Mouse (Mus musculus) G1E (cell line): ENCODE data around the gene Zfp708. TPM values are rescaled to one million over a fixed set of nuclear protein-coding genes. Genes with fewer than 3 reads are reported as not detected.

Experiments
- ATAC-seq: 2 replicates; pipeline ENCODE4 v1.8.0; 2016; ENCODE audit warnings: mild to moderate bottlenecking; ENCODE audit not compliant: insufficient number of reproducible peaks, poor library complexity, low FRiP score, severe bottlenecking; ENCODE audit errors: extremely low read depth
- DNase-seq: peaks from one replicate; pipeline ENCODE4 v3.0.0; 2012; ENCODE audit warnings: low spot score
- H3K27me3 ChIP-seq: 2 replicates; pipeline ENCODE4 v1.6.1; 2012; ENCODE audit warnings: mild to moderate bottlenecking, low read length, inconsistent platforms; ENCODE audit not compliant: insufficient read depth
- H3K36me3 ChIP-seq: replicated peaks from 2 replicates; pipeline ENCODE3; 2012; ENCODE audit warnings: mild to moderate bottlenecking, inconsistent platforms
- H3K4me1 ChIP-seq: 2 replicates; pipeline ENCODE4 v1.6.1; 2012; ENCODE audit warnings: low read depth, low read length, inconsistent platforms, mixed read lengths; ENCODE audit not compliant: insufficient read depth
- H3K4me3 ChIP-seq: 2 replicates; pipeline ENCODE4 v1.5.1; 2012; ENCODE audit warnings: low read depth, mild to moderate bottlenecking, inconsistent platforms, low read length, moderate library complexity, mixed read lengths
- H3K9me3 ChIP-seq: replicated peaks from 2 replicates; pipeline ENCODE4 v1.6.1; 2012; ENCODE audit warnings: inconsistent platforms
- CTCF ChIP-seq: IDR thresholded peaks from 2 replicates; pipeline ENCODE4 v1.5.1; 2012; ENCODE audit warnings: low read depth, low read length, inconsistent platforms, mixed read lengths
- GATA1 ChIP-seq: IDR thresholded peaks from 2 replicates; pipeline ENCODE4 v1.6.1; 2012; ENCODE audit warnings: borderline replicate concordance, low read length, inconsistent platforms, mixed read lengths
- GATA2 ChIP-seq: IDR thresholded peaks from 2 replicates; pipeline ENCODE4 v1.6.1; 2012; ENCODE audit warnings: low read depth, low read length, inconsistent platforms, borderline replicate concordance
- POLR2AphosphoS5 ChIP-seq: IDR thresholded peaks from 2 replicates; pipeline ENCODE4 v1.6.1; 2012; ENCODE audit warnings: low read depth, low read length, inconsistent platforms; ENCODE audit not compliant: insufficient replicate concordance
- TAL1 ChIP-seq: conservative IDR thresholded peaks from 2 replicates; pipeline ENCODE4 v1.6.1; 2012; ENCODE audit warnings: low read depth, low read length, inconsistent platforms, mixed read lengths
- polyA plus RNA-seq: library from polyadenylated mRNA; stranded (reverse); fragments of >175 nt; gene quantifications from 2 replicates; pipeline ENCODE4 v1.2.3, GENCODE M21; 2012
- total RNA-seq, 2 experiments: library from RNA; stranded (forward) in 1 of 2; stranded (reverse) in 1 of 2; fragments of 200-1000 nt in 1 of 2; fragments of >200 nt in 1 of 2; fragmentation: Nextera tagmentation in 1 of 2; gene quantifications; 2 replicates each; pipeline ENCODE4 v1.2.3; 2014 to 2017

The Zfp708 gene
- total and polyA plus RNA-seq, 3 experiments = 0.12 to 4.6 TPM; not detected in 1

DNA sequence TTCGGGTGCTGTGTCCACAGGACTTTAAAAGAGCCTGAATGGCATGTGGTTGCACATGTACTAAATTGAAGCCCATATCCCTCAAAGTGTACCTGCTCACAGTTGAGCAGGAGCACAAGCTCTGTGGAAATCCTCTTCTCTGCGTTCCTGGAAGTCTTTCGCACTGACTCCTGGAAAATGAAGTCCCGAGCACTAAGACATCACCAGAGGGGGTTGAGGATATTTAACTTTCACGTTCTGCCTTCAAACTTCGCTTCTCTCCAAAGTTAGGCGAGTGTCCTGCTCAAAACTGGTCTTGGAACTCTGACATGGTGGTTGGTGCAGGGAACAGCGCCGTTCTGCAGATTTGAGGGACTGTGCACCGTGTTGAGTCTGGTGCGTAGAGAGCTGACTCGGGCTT is 14.3 kb upstream of the Zfp708 start:
- Histone ChIP-seq H3K9me3 (no peaks in the 10 kb centered on the region), H3K36me3 (no peaks in the 10 kb centered on the region), H3K4me1 (peaks cover 26% of the 10 kb centered on the region), H3K27me3 (no peaks in the 10 kb centered on the region; the same call in 1 of the 2 replicates), H3K4me3 (no peak overlapping the region)
- TF ChIP-seq GATA1 = no peak
- TF ChIP-seq CTCF = no peak
- no peak for TF ChIP-seq GATA2
- TF ChIP-seq TAL1 = no peak
- no peak for TF ChIP-seq POLR2AphosphoS5
- ATAC-seq = no peak
- no peak for DNase-seq

DNA sequence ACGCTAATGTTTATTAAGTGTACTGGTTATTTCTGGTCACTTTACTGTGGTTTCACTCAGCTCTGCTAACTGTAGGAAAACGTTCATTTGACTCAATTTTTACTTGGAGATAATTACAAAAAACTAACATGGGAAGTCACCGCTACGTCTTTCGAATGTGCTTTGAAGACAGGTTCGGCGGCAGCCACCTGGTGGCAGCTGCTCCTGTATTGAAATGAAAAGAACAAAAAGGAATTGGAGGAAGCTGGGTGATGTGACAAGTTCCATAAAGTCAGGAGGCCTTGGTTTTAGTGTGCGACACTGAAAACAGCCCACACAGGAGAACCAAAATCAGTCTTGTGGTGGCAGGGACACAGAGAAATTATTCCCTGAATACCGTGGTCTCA is 11.0 kb upstream of the Zfp708 start:
- peak; percentile 55 for ATAC-seq
- H3K4me1 ChIP-seq = peaks cover 24% of the 10 kb centered on the region
- DNase-seq = peak; percentile 17
- H3K36me3 ChIP-seq = peaks cover 15% of the 10 kb centered on the region
- no peaks in the 10 kb centered on the region for H3K9me3 ChIP-seq
- peak overlapping the region; percentile 77 for H3K4me3 ChIP-seq
- no peak for TF ChIP-seq TAL1
- no peak for TF ChIP-seq GATA2
- no peaks in the 10 kb centered on the region; the same call in 1 of the 2 replicates for H3K27me3 ChIP-seq

DNA sequence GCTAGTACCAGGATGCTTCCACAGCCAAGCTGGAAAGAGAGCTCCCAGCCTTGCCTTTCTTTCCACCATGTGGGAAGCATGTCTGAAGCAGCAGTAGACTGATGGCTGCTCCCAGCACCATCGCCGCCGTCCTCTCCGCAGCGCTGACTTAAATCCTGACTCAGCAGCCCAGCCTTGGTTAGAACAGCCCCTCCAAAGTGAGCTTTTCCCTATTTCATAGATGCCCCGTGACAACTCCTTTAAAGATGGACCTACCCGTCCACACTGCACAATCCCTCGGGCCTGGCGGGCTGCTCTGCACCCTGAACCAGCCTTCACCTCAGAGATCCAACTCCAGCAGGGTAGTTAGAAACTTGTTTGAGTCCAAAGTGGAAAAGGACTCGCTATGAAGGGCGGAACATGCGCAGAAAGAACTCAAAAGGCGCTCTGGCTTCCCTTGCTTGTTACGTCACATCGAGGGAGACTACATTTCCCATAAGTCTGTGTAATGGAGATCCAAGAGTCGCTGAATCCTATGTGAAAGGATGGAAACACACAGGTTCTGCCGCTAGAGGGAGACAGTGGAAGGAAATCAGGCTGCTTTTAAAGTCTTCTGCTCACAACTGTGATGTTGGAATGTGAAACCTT is 10.5 kb upstream of the Zfp708 start, which contains the start of gene Gm28557:
TSS of gene Gm28557 (minus strand) at position 411 of the 627 bp plus-strand sequence.
- ATAC-seq (peak; percentile 92), DNase-seq (peak; percentile 70)
- TF ChIP-seq CTCF (peak; percentile 81), POLR2AphosphoS5 (no peak)
- Histone ChIP-seq H3K4me3 (peak within 1 kb of the TSS; percentile 77), H3K36me3 (peaks cover 15% of the 10 kb centered on the region), H3K27me3 (no peaks in the 10 kb centered on the region; the same call in 1 of the 2 replicates), H3K9me3 (no peaks in the 10 kb centered on the region), H3K4me1 (peaks cover 22% of the 10 kb centered on the region)

DNA sequence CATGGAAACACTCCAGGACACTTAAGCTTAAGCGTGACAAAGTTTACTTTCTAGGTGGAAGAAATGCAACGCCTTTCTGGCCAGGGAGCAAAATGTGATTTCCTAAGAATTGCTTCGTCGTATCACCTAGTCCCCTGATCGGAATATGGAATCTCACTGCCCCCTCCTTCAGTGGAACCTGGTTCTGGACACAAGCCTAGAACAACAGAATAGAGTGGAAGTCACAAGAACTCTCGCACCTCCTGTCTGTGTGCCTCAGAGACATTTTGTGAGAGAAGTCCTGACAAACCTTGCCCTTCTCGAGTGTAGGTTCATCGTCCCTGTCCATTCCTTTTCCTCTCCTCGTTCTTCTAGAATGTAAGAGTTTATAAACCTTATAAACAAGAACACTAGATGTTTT is 9.9 kb upstream of the Zfp708 start:
- H3K4me3 ChIP-seq = peak overlapping the region; percentile 77
- DNase-seq (no peak), ATAC-seq (no peak)
- peaks cover 15% of the 10 kb centered on the region for H3K36me3 ChIP-seq
- H3K4me1 ChIP-seq = peaks cover 20% of the 10 kb centered on the region
- no peaks in the 10 kb centered on the region for H3K9me3 ChIP-seq
- no peak for TF ChIP-seq CTCF
- TF ChIP-seq POLR2AphosphoS5 = no peak
- no peak for TF ChIP-seq TAL1
- no peak for TF ChIP-seq GATA2
- TF ChIP-seq GATA1 = no peak
- no peaks in the 10 kb centered on the region; the same call in 1 of the 2 replicates for H3K27me3 ChIP-seq

DNA sequence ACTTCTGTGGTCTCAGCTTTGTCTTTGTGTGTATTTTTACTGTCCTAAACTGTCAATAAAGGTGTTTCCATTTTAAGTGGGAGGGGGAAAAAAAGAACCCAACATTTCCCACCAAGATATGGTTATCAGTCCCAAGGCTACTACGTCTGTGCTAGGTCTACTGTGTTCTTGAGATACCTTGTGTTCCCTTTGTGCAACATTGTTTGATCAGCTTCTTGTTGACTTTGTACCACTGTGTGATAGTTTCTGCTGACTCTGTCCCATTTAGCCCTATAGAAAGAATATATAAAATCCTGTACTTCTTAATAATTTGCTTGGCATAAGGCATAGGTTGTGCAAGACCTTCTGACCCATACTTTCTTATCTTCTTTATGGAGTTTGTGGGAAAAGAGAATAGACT is 7.6 kb downstream of the Zfp708 start:
- Histone ChIP-seq H3K4me3 (no peak overlapping the region), H3K4me1 (no peaks in the 10 kb centered on the region), H3K36me3 (peaks cover 6% of the 10 kb centered on the region), H3K9me3 (no peaks in the 10 kb centered on the region), H3K27me3 (no peaks in the 10 kb centered on the region)
- TF ChIP-seq TAL1 = no peak
- TF ChIP-seq GATA2 = no peak
- no peak for TF ChIP-seq CTCF
- no peak for TF ChIP-seq GATA1
- no peak for TF ChIP-seq POLR2AphosphoS5
- ATAC-seq (no peak), DNase-seq (no peak)

DNA sequence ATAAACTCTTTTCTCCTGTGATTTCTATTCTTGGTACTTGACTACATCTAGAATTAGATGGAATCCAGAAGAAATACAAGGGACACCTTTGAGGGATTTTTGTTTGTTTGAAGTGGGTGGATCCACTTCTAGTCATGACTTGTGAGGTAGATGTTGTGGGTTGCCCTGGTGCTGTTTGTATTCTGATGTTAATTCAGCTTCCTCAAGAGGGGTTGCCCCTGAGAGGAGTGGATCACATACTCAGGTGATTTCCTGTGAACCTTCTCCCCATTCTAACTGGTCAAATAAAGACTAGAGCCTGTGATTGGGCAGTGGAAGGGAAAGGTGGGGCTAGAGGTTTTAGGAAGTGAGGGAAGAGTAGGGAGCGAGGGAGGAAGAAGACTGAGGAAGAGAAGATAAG is 15.8 kb downstream of the Zfp708 start:
- no peak for ATAC-seq
- Histone ChIP-seq H3K27me3 (no peaks in the 10 kb centered on the region), H3K4me1 (peaks cover 17% of the 10 kb centered on the region), H3K9me3 (no peaks in the 10 kb centered on the region), H3K4me3 (peak overlapping the region; percentile 77; the same call in 1 of the 2 replicates), H3K36me3 (peaks cover 7% of the 10 kb centered on the region)
- DNase-seq = no peak
- TF ChIP-seq POLR2AphosphoS5 (no peak), CTCF (no peak), GATA2 (no peak), TAL1 (no peak), GATA1 (no peak)
